Mouse (Mus musculus): ENCODE data around the gene Gm21887. TPM values are rescaled to one million over a fixed set of nuclear protein-coding genes. Genes with fewer than 3 reads are reported as not detected.
"Not testable (repeated sequence)": the region's sequence is repeated elsewhere in the genome, so short reads cannot be mapped to it uniquely, and the experiment has no call there.

The Gm21887 gene
- total RNA-seq (2021) = 100 to 1,000 TPM; 175 to 177 TPM

DNA sequence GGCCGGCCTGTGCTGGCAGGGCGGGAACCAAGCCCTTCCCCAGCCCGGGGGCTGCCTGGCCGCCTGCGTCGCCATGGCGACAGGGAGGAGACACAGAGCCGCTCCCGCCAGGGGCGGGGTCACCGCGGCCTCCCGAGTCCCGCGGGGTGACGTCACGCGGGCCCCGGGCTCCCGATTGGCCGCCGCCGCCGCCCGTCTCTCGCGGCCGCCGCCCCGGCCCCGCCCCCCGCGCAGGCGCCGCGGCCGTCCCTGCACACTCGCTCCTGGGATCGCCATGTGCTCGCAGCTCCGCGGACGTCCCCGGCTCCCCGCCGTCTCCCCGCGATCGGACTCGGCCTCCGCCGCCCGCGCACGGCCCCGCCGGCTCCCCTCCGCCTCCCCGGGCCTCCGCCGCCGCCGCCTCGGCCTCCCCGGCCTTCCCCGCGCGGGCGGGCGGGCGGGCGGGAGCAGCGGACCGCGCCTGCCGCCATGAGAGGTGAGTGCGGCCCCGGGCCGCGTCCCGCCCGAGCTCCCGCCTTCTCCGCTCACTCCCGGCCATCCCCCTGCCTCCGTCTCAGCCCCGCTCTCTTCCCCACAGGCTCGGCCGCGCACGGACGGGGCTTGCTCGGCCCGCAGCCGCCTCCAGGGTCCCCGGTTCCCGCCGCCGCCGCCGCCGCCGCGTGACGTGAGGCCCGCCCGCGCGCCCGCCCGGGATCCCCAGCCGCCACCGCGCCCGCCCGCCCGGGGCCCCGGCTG is at the start of gene Gm21887:
TSS of gene Gm21887 (plus strand) at position 644 of the 735 bp plus-strand sequence.
- DNase-seq (ENCODE audit: low spot score in 2 of 2) = peak; percentile 96 to 100
- intact Hi-C loops (cut with DNase I) = not testable (repeated sequence)

DNA sequence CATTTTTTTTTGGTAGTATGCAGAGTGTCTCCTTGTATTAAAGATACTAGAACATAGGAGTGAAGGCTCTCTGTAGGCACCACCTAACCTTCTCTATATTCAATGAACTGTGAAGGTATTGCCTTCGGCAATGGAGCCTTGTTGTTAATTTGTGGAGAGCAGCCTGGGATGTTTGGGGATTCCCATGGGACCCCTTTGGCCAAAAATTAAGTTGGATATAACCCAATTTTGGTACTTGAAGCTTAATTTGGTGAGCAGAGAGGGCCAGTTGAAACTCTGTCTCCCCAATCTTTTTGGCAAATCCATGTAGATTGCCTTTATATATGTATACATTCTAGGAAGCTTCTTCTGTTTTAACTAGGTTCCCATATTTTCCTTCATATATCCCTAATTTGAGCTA is 40.1 kb upstream of the Gm21887 start:
- intact Hi-C loops (cut with DNase I) = no loop called here

DNA sequence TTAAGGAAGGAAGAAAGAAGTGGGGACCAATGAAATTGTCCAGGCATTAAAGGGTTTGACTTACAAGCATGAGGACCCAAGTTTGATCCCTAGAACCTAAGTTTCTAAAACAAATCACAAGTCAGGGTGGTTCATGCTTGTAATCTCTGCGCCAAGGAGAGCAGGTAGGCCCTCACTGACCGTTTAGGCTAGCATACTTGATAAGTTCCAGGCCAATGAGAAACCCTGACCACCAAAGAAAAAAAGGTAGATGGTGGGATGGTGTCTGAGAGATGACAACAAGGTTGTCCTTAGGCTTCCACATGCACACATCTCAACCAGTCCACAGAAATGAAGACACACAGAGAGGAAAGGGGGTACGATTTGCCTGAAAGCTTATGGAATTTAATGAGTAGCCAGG is 39.7 kb upstream of the Gm21887 start:
- not testable (repeated sequence) for DNase-seq (ENCODE audit: low spot score in 2 of 2)

More for the DNA sequence above, 40.1 kb upstream of the Gm21887 start:
- no peak for DNase-seq (ENCODE audit: low spot score in 2 of 2)

DNA sequence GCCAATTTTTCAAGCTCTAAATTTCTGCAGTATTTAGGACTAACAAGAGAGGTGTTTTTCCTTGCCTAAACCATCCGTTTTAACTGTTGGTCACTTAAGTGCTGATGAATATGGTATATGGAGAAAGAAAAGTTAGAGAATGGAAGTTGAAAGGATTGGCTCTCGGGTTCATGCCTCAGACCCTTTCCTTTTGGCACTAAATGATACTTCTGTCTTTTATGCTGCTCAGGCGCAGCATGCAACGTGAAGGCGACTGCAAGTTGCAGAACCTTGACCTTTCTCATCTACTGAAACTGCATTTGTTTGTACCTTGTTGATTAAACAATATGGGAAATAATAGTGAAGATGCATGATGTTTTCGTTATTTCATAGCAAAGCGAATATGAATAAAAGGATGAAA is 38.9 kb upstream of the Gm21887 start:
- peak in 1 of 2 experiments; percentile 1 for DNase-seq (ENCODE audit: low spot score in 2 of 2)
- intact Hi-C loops (cut with DNase I) = not testable (repeated sequence)

More for the DNA sequence above, 39.7 kb upstream of the Gm21887 start:
- intact Hi-C loops (cut with DNase I) = not testable (repeated sequence)

DNA sequence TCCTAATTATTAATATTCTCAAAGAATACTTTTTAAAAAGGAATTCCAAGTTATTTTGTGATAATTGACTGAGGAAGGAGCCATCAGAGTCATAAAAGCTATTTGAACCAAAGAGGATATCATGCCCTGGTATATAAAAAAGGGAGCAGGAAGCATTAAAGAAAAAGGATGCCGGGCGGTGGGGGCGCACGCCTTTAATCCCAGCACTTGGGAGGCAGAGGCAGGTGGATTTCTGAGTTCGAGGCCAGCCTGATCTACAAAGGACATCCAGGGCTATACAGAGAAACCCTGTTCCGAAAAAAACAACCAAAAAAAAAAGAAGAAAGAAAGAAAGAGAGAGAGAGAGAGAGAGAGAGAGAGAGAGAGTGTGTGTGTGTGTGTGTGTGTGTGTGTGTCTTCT is 37.9 kb upstream of the Gm21887 start:
- DNase-seq (ENCODE audit: low spot score in 2 of 2); intact Hi-C loops (cut with DNase I): not testable (repeated sequence)

DNA sequence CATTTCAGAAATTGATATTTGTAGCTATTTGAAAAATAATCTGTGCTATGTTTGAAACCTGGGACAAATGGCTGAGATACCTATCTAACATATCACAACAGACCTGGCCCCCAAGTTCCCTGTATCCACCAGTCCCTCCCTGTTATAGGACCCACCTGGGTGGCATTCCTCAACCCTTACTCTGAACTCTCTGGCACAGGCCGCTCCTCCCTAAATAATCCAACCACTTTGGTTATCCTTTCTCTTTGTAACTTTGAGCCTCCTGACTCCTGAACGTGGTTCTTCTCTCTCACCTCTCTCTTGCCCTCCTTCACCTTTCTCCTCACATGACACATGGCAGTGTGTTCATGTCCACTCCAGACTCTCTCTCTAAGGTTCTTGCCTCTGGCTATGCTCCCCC is 37.3 kb upstream of the Gm21887 start:
- DNase-seq (ENCODE audit: low spot score in 2 of 2); intact Hi-C loops (cut with DNase I): not testable (repeated sequence)

DNA sequence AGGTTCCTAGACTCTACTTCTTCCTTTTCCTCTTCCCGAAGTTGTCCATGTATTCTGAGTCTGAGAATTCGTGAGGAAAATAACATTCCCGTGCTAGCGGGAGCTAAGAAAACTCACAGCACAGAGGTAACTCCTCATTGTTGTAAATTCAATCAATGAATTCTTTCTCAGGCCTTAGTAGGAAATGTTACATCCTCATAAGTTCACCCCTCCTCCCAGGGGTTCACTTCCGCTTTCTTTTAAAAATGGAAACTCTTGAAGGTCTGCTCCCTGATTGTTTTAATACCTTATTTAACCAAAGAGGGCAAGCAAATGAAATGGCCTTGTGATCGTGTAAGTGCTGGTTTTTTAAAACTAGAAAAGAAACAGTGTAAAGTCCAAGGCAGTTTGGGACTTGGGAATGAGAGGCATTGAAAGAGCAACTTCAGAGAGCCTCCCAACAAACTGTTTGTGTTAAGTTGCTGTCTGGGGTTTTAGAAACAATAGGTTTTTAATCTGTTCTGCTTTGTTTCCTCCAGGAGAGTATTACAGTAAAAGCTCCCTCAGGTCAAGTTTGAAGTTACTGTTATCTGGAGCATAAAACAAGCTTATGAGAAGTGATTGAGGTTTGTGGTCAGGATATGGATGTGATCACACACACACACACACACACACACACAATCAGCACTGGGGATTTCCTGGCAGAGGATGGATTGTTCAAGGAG is 36.5 kb upstream of the Gm21887 start:
- intact Hi-C loops (cut with DNase I) = not testable (repeated sequence)
- peak; percentile 1 to 6 for DNase-seq (ENCODE audit: low spot score in 2 of 2)

DNA sequence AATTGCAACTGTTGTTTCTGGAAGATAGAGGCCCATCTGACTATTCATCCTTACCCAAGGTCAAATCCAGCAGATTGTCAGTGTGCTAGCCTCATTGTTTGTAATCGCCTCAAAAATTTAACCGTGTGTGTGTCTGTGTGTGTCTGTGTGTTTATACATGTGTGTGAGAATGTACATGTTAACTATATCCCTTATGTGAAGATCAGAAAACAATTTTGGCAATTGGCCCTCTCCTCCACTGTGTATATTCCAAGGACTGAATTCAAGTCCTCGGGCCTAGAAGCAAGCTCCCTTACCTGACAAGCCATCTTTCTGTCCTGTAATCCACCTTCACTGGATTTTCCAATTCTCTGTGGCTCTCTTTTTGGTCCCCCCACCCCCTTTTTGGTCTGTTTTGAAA is 35.7 kb upstream of the Gm21887 start:
- intact Hi-C loops (cut with DNase I) = not testable (repeated sequence)
- DNase-seq (ENCODE audit: low spot score in 2 of 2) = peak; percentile 2 to 4

DNA sequence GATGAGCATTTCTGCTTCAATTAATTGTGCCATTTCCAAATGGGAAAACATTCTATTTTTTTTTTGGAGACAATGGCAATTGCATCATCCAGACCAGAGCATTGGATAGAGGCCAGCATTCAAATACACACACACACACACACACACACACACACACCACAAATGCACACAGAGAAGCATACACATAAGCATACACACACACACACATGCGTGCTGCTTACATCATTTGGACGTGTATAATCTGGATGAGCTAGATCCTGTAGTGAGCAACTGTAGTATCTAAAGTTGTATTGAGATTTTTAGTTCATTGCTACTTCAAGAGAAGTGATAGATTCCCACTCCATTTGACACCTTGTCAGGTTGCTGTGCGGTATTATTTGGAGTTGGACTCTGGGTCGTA is 35.0 kb upstream of the Gm21887 start:
- intact Hi-C loops (cut with DNase I) = not testable (repeated sequence)
- peak; percentile 6 to 8 for DNase-seq (ENCODE audit: low spot score in 2 of 2)

DNA sequence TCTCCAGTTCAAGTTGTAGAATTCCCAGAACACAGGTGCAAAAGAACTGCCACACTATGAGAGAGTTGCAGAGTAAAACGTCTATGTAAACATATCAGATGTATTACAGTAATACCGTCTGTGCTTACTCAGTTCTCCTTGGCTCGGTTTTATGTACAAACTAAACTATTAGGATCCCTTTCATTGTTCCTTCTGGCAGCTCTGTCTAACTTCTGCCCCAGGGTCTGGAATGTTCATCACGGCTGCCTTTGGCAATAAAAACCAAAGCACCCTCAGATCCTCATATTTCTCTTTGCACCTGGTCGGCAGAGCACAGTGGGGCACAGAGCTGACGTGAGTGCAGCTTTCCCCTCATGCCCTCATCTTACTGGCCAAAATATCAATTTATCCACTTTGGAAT is 34.5 kb upstream of the Gm21887 start:
- peak; percentile 6 for DNase-seq (ENCODE audit: low spot score in 2 of 2)
- intact Hi-C loops (cut with DNase I) = loop anchor here (5.0 kb wide), 1 partner anchor 178 kb away; no protein-coding TSS in a partner anchor

DNA sequence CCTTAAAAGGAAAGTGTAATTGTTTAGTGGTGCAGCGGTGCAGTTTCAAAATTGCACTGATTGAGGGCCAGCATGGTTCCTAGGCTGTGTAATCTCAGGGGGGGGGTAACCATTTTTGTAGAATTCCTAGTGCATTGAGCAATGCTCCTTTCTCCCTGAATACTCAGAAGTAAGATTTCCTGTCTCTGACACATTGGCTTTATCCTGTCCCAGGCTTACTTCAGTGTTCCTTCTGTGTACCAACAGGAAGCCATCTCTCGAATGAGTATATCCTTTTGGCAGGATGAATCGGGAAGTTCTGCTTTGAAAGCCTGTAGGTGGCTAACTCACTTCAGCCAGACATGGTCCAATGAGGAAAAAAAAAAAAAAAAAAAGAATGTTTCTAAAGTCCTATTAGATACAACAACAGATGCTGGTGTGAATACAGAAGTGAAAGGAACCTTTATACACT is 33.8 kb upstream of the Gm21887 start:
- DNase-seq (ENCODE audit: low spot score in 2 of 2) = peak; percentile 4 to 45
- intact Hi-C loops (cut with DNase I) = loop anchor here (5.0 kb wide), 1 partner anchor 178 kb away; no protein-coding TSS in a partner anchor

DNA sequence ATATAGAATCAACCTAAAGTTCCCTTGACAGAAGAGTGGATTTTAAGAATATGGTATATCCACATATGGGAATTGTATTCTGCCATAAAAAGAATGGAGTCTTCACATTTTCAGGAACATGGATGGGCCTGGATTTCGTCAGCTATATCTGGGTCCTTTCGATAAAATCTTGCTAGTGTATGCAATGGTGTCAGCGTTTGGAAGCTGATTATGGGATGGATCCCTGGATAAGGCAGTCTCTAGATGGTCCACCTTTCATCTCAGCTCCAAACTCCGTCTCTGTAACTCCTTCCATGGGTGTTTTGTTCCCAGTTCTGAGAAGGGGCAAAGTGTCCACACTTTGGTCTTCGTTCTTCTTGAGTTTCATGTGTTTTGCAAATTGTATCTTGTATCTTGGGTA is 33.1 kb upstream of the Gm21887 start:
- intact Hi-C loops (cut with DNase I) = loop anchor here (5.0 kb wide), 1 partner anchor 179 kb away; no protein-coding TSS in a partner anchor

DNA sequence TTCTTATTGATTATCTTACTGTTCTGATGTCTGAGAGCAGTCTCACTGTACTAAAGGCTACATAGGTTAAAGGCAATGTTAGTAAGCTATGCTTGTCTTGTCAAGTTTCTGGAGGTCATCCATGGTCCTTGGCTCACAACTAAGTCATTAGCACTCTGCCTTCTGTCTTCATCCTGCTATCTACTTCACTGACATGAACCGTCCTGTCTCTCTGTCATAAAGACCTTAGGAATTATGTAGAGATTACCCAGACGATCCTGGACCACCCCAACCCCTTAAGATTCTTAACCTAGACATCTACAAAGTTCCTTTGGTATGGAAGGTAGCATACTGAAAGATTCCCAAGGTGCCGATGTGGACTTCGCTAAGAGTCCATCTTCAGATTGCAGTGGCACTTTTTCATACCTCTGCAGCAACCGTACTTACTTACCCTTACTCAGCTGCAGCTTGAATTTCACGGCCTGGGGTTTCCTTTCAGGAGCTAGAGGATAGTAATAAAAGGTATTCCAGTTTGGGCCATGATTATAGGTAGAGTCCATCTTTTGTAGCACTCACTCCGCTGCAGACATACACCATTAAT is 31.5 kb upstream of the Gm21887 start:
- DNase-seq (ENCODE audit: low spot score in 2 of 2) = not testable (repeated sequence)
- intact Hi-C loops (cut with DNase I) = loop anchor here (5.0 kb wide), 1 partner anchor 181 kb away; no protein-coding TSS in a partner anchor

More for the DNA sequence above, 33.1 kb upstream of the Gm21887 start:
- DNase-seq (ENCODE audit: low spot score in 2 of 2) = not testable (repeated sequence)

DNA sequence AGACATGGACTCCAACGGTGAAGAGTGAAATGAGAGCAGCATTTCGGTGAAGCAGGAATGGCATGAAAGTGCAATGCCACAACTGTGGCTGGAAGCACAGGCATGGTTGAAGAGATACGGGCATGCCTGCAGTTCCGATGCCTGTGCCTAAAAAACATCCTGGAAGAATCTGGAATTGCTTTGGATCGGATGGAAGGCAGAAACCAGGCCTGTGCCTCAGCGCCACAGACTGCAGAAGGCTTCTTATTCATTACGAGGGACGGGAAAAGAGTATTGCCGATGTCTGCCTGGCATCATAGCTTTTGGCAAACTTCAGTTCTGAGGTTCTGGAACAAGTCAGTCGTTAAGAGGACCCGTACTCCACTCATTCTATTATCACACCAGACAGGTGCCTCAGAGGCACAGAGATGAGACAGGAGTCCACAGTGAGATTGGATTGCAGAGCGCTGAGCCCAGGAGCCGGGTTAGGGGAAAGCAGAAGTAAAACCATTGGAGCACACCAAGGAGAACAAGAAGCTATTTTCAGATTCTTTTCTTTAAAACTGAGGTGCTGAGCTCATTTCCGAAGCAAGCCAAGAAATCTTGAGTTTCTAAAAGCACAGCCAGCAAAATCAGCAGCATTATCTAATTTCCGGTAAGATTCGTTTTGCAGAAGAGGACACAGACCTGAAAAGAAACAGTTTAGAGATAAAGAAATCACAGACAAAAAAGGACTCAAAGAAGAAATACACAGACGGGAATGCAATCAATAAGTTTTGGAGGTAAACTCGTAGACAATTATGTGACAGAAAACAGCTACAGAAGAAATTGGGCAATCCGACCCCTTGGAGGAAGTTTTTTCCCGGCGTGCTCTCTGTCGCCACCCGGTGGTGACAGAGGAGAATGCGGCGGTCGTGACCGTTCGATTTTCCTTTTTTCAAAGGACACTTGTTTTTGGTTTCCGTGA is 30.8 kb upstream of the Gm21887 start:
- intact Hi-C loops (cut with DNase I) = loop anchor here (5.0 kb wide), 1 partner anchor 181 kb away; no protein-coding TSS in a partner anchor
- DNase-seq (ENCODE audit: low spot score in 2 of 2) = peak; percentile 70 to 86

DNA sequence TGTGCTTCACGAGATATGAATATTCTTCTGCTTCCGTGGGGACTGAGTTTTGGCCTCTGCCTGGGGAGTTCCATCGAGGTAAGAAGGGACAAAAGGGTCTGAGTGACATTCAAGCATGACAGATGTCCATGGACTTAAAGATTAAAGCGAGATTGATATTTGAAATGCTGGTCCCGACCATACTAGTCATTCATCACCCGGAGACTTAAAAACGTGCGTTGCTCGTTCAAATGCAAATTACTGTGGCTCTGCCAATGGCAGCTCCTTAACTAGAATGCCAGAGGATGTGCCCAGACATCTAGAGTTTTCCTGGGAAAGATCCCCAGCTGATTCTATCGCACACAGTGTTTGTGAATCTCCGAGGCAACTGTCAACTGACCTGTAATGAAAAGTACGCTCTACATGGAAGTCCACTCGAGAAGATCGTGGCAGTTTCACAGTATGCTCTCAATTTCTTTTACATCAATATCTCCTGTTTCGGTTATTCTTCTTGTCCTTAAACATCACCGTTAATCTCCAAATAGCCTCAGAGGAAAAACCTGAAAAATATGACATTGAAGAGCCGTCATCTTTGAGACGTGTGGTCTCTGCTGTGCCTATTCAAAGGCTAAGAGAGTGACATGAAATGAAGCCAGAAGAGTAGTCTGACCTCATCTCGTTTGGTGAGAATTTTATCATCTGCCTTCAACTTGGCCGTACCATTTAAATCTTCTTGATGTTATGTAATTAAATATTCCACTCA is 29.8 kb upstream of the Gm21887 start:
- peak; percentile 69 to 83 for DNase-seq (ENCODE audit: low spot score in 2 of 2)
- intact Hi-C loops (cut with DNase I) = loop anchor here (5.0 kb wide), 1 partner anchor 182 kb away; no protein-coding TSS in a partner anchor

DNA sequence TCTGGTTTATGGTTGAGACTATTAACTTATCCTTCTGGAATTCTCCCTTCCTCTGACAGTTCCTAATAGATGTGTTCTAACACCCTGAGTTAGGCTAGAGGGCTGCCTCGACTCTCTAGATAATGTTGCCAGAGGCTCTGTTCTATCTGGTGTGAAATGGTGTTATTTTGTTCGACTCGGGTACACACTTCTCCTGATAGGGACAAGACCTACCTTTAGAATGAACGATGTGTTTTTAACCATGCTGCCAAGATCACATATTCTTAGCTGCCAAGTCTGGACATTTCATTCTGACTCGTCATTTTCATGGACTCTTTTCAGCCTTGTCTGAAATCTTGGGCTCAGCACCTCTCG is 29.3 kb upstream of the Gm21887 start:
- intact Hi-C loops (cut with DNase I) = not testable (repeated sequence)
- DNase-seq (ENCODE audit: low spot score in 2 of 2) = peak; percentile 22 to 51

DNA sequence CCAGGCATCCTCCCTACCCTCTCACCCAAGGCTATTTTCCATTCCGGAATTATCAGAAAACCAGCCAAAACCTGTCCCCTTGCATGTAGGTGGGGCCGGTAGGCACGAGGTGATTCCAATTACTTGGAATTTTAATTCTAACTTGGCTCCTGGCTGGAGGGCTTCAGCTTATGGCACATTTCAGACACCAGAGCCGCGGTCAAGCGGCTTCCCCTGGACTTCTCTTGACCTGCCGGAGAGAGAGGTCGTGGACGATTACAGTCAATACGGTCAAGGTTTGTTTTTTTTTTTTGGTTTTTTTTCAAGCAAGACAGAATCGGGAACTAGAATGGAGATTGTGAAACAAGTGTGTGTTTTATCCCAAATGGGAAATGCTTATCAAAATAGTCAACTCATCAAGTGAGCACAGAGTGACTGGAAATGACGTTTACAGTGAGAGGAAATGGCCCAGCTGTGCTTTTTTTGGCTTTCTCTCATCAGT is 28.6 kb upstream of the Gm21887 start:
- peak; percentile 6 to 14 for DNase-seq (ENCODE audit: low spot score in 2 of 2)
- intact Hi-C loops (cut with DNase I) = no loop called here

DNA sequence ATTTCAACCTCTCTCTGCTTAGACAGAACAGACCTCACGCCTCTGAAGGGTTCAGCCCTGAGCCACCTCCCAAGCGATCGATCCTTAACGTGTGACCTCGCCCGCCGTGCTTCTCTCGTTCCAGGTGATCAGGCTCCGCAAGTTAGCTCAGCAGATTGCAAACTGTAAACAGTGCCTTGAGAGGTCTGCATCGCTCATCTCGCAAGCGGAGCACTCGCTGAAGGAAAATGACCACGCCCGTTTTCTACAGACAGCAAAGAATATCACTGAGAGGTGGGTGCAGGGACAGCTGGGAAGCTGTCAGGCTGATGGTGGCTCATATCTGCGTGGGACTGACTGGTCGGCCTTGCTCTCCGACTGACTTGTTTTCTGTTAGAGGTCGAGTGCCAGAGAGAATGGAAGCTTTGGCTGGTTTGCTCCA is 27.7 kb upstream of the Gm21887 start:
- DNase-seq (ENCODE audit: low spot score in 2 of 2) = peak; percentile 58 to 69
- intact Hi-C loops (cut with DNase I) = not testable (repeated sequence)
